18 mouse cellular contexts compared by ENCODE assay signal in genomic region chr3:38466139-38466538, GRCm38 (mm10).
"Had no signal": no experiment of that assay in that cellular context is flagged by ENCODE, and none has a peak within 500 bp of the region (broad histone marks: within the 10 kb centered on the region; RNA-seq: fewer than 3 reads in every experiment).

No protein-coding gene starts in this region.

- H3K27me3 ChIP-seq: midbrain, embryonic 12.5 days; neural tube, embryonic 13.5 days; neural tube, embryonic 15.5 days; stomach, embryonic 15.5 days had no signal

- H3K9ac ChIP-seq: lung, embryonic 14.5 days; midbrain, embryonic 12.5 days; neural tube, embryonic 13.5 days; neural tube, embryonic 15.5 days; stomach, embryonic 15.5 days had no signal

- H3K27ac ChIP-seq: midbrain, embryonic 10.5 days; midbrain, embryonic 12.5 days; neural tube, embryonic 13.5 days; neural tube, embryonic 15.5 days; stomach, embryonic 15.5 days had no signal

- H3K4me3 ChIP-seq: midbrain, embryonic 10.5 days; midbrain, embryonic 12.5 days; myocyte; neural tube, embryonic 13.5 days; neural tube, embryonic 15.5 days; stomach, embryonic 15.5 days had no signal

- H3K9me3 ChIP-seq: midbrain, embryonic 10.5 days; midbrain, embryonic 12.5 days; neural tube, embryonic 13.5 days; neural tube, embryonic 15.5 days; stomach, embryonic 15.5 days had no signal

- DNase-seq: lung, adult 18-20 months; lung, embryonic 14.5 days; lung, postnatal 10 days; lung, postnatal 4 days; midbrain, embryonic 14.5 days; retina, postnatal 1 day; right cerebral cortex, adult 18-20 months; right cerebral cortex, postnatal 14 days; thymus, adult 2 months; thymus, postnatal 25 days; thymus, postnatal 4 days had no signal

- ATAC-seq: midbrain, embryonic 16.5 days had no signal

- H3K4me2 ChIP-seq: lung, embryonic 14.5 days; midbrain, embryonic 12.5 days; neural tube, embryonic 13.5 days; neural tube, embryonic 15.5 days; stomach, embryonic 15.5 days had no signal

- H3K4me1 ChIP-seq: midbrain, embryonic 12.5 days; neural tube, embryonic 15.5 days; stomach, embryonic 15.5 days had no signal
